Mouse (Mus musculus) lung, postnatal 0 days (tissue): ENCODE measurements at regions not wholly inside any gene's neighbourhood (a gene's known extent, or its start where the extent isn't known, plus 50 kb on each side); places are given as distances from the start of the nearest gene placed in this dataset.
A peak's percentile ranks its signal among the peaks of the same experiment; 100 is the strongest.

Source experiments
- ATAC-seq: fragments of 200-750 bp; cut with Nextera tagmentation; 2 replicates; pipeline ENCODE4 v1.8.0; 2017; ENCODE audit warnings: moderate library complexity
- DNase-seq: peaks from one replicate; pipeline ENCODE4 v3.0.0-alpha.2; 2016; ENCODE audit warnings: low spot score
- H3K27ac ChIP-seq: fragments of 300-500 bp; sonication (generic); 2 replicates; pipeline ENCODE4 v1.5.1; 2014; ENCODE audit warnings: antibody characterized with exemption, mild to moderate bottlenecking, low read length, mixed read lengths
- H3K27me3 ChIP-seq: fragments of 300-500 bp; sonication (generic); replicated peaks from 2 replicates; pipeline ENCODE4 v1.6.1; 2014; ENCODE audit warnings: low read length, mixed read lengths; ENCODE audit not compliant: insufficient read depth
- H3K36me3 ChIP-seq: fragments of 300-500 bp; sonication (generic); 2 replicates; pipeline ENCODE4 v1.6.1; 2014; ENCODE audit warnings: low read length, mixed read lengths; ENCODE audit not compliant: insufficient read depth
- H3K4me1 ChIP-seq: fragments of 300-500 bp; sonication (generic); 2 replicates; pipeline ENCODE4 v1.6.1; 2014; ENCODE audit warnings: antibody characterized with exemption, low read depth, low read length, mixed read lengths; ENCODE audit not compliant: insufficient read depth
- H3K4me2 ChIP-seq: fragments of 300-500 bp; sonication (generic); replicated peaks from 2 replicates; pipeline ENCODE4 v1.6.1; 2014; ENCODE audit warnings: low read depth, mild to moderate bottlenecking, low read length, moderate library complexity, mixed read lengths
- H3K4me3 ChIP-seq: fragments of 300-500 bp; sonication (generic); 2 replicates; pipeline ENCODE4 v1.5.1; 2014; ENCODE audit warnings: low read depth, low read length
- H3K9ac ChIP-seq: fragments of 300-500 bp; sonication (generic); replicated peaks from 2 replicates; pipeline ENCODE4 v1.6.1; 2014; ENCODE audit warnings: low read depth, mild to moderate bottlenecking
- H3K9me3 ChIP-seq: fragments of 300-500 bp; sonication (generic); 2 replicates; pipeline ENCODE4 v1.6.1; 2016; ENCODE audit warnings: low read length, mixed read lengths
- CTCF ChIP-seq: IDR thresholded peaks from 2 replicates; pipeline ENCODE4 v1.5.1; 2016; ENCODE audit warnings: antibody characterized with exemption, mild to moderate bottlenecking
- EP300 ChIP-seq: IDR thresholded peaks from 2 replicates; pipeline ENCODE4 v1.6.1; 2016; ENCODE audit warnings: antibody characterized with exemption, mild to moderate bottlenecking, control low read depth
- WGBS: fragments of 180-500 bp; shearing (Covaris S2); extraction: QIAGEN DNeasy Blood & Tissue Kit; methylation state at CpG from one replicate; pipeline ENCODE4 v1.1.7; 2014; 5-methylcytosine and 5-hydroxymethylcytosine counted together

DNA sequence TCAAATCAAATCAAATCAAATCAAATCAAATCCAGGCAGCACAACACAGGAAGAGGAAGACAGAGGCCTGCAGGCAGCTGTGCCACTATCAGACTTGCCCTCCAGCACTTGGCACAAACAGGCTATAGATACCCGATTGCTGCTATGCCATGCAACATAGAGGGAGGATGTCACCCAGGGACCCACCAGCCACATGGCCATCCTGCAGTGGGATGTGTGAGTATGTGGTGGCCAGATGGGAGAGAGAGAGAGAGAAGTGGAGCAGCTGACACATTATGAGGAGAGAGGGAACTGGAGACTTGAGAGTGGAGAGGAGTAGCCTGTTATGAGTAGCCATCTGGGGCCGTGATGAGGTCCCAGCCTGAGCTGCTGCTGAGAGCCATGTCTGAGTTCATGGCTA, 62.6 kb upstream of the Tmprss2 start:
- no peak for ATAC-seq

DNA sequence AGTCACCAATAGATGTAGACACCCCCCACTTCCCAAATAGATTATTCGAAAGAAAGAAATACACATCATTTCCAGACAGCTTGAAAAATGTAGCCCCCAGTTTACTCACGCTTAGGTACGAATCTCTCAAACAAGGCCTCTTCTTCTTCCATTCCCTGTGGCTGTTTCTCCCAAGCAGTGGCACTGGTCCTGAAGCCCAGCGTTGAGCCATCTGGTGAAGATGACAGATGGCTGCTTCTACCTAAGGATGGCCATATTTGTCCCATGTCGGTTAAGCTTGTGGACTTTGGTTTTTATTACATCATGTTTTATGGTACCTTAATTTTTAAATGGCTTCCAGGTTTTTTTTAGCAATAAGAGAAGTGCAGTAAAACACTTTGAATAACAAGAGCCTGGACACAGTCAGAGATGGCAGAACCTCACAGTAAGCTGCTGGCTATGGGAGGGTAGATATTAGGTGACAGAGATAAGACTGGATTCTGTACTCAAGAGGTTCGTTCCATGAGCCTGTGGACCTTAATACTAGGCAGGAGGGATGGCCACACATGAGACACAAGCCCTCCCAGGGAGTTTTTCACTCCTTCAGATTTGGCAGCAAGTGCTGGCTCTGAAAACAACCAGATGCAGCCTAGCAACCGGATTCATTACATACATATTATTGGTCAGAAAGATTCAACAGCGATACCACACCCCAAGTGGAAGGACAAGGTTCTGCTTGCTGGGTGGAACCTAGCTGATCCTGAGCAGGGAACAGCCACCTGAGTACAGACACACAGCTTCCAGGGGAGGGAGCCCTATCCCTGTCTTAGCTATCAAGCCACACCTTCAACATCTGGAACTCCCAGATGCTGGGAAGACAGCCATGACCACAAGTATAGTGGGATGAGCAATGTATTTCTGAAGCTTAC, 59.4 kb upstream of the Tmprss2 start:
- Histone ChIP-seq H3K27me3 (no peaks in the 10 kb centered on the region), H3K27ac (no peak overlapping the region), H3K4me1 (no peaks in the 10 kb centered on the region), H3K4me3 (no peak overlapping the region), H3K4me2 (no peak overlapping the region), H3K9me3 (no peaks in the 10 kb centered on the region), H3K9ac (no peak overlapping the region), H3K36me3 (no peaks in the 10 kb centered on the region)
- TF ChIP-seq EP300 (no peak), CTCF (peak; percentile 72)
- WGBS = 63% methylated on average over 8 of the region's 8 CpGs
- ATAC-seq = peak; percentile 82
- peak; percentile 71 for DNase-seq

More for the DNA sequence above, 62.6 kb upstream of the Tmprss2 start:
- TF ChIP-seq EP300 (no peak), CTCF (no peak)
- H3K4me1 ChIP-seq = no peaks in the 10 kb centered on the region
- WGBS = 74% methylated on average over 2 of the region's 2 CpGs
- H3K9ac ChIP-seq = no peak overlapping the region
- H3K27ac ChIP-seq = no peak overlapping the region
- no peak for DNase-seq
- H3K9me3 ChIP-seq = no peaks in the 10 kb centered on the region
- no peaks in the 10 kb centered on the region for H3K27me3 ChIP-seq
- no peak overlapping the region for H3K4me2 ChIP-seq
- H3K4me3 ChIP-seq = no peak overlapping the region
- H3K36me3 ChIP-seq = no peaks in the 10 kb centered on the region

DNA sequence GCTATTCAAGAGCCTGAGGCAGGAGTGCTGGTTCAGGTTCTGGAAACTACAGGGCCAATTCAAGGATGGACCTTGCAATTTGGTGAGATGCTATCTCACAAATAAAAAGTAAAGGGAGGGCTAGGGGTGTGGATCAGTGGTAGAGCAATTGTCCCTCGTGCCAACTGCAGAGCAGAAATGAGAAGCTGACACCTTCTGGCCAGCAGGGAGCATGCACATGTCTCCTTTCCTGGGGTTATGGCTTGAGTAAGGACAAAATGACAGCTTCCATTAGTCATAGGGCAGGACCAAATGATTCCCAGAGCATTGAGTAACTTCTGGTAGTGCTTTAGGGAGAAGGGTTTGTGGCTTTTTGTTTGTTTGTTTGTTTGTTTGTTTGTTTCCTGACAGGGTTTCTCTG, 56.5 kb upstream of the Tmprss2 start:
- Histone ChIP-seq H3K4me2 (no peak overlapping the region), H3K27me3 (no peaks in the 10 kb centered on the region), H3K9ac (no peak overlapping the region), H3K4me1 (no peaks in the 10 kb centered on the region), H3K9me3 (no peaks in the 10 kb centered on the region), H3K4me3 (no peak overlapping the region), H3K36me3 (no peaks in the 10 kb centered on the region), H3K27ac (no peak overlapping the region)
- DNase-seq (peak; percentile 53), ATAC-seq (peak; percentile 24; the same call in 1 of the 2 replicates)
- TF ChIP-seq EP300 = no peak
- peak; percentile 67 for TF ChIP-seq CTCF
- 13% methylated on average over 1 of the region's 1 CpGs for WGBS

DNA sequence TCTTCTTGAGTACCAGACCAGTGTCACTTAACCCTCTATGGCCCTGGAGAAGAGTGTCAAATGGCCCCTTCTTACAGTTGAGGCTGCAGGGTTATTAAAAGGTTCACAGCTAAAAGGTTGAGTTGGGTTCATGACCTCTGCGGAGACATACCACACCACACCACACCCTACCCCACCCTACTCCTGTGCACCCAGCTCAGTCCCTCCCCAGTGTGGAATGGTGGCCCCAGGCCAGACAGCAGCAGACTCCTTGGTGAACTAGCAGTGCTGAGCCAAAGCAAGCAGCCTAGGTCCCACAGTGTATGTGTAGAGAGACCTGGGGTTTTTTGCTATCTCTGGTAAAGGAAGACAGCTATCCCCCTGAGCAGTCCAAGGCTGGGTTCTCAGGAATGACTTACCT, 54.5 kb upstream of the Tmprss2 start:
- peak overlapping the region; percentile 55; the same call in 1 of the 2 replicates for H3K27ac ChIP-seq
- no peaks in the 10 kb centered on the region for H3K36me3 ChIP-seq
- no peak overlapping the region for H3K4me2 ChIP-seq
- no peak for TF ChIP-seq CTCF
- TF ChIP-seq EP300 = peak; percentile 44; the same call in 1 of the 2 replicates
- H3K27me3 ChIP-seq = no peaks in the 10 kb centered on the region
- H3K9ac ChIP-seq = no peak overlapping the region
- ATAC-seq (peak; percentile 89), DNase-seq (peak; percentile 69)
- no peaks in the 10 kb centered on the region for H3K9me3 ChIP-seq
- H3K4me3 ChIP-seq = no peak overlapping the region
- 50% methylated on average over 1 of the region's 1 CpGs for WGBS
- H3K4me1 ChIP-seq = no peaks in the 10 kb centered on the region
